ENCODE assay signal across 26 mouse cellular contexts in genomic region chr10:62308896-62309491, GRCm38 (mm10). TPM values are rescaled to one million over a fixed set of nuclear protein-coding genes. Genes with fewer than 3 reads are reported as not detected.
DNase-seq lines count a peak whose midpoint lies in the region; ATAC-seq lines count a peak whose summit lies in the region.
"Had no signal": no experiment of that assay in that cellular context is flagged by ENCODE, and none has a peak within 500 bp of the region (broad histone marks: within the 10 kb centered on the region; RNA-seq: fewer than 3 reads in every experiment).

No protein-coding gene starts in this region.

- peak; percentile 55 for DNase-seq in heart, adult 11 months
- no peak for DNase-seq in heart, postnatal 36 days
- DNase-seq in kidney, postnatal 36 days: peak; percentile 46 to 68
- no peak for DNase-seq in liver
- no peak for DNase-seq in lung, postnatal 14 days
- DNase-seq: adrenal gland, postnatal 36 days; cerebellum, adult 9-10 months; gastrocnemius, postnatal 36 days; layer of hippocampus, postnatal 36 days; liver, postnatal 0 days; right cerebral cortex, postnatal 25 days; thymus, adult 2 months had no signal

- 38% methylated on average over 11 of the region's 11 CpGs for WGBS in embryonic facial prominence, embryonic 12.5 days
- WGBS in kidney, embryonic 14.5 days: 83% methylated on average over 11 of the region's 11 CpGs
- WGBS in forebrain, embryonic 13.5 days: 92% methylated on average over 11 of the region's 11 CpGs

- H3K4me2 ChIP-seq in embryonic facial prominence, embryonic 12.5 days (replicated peaks): no peak overlapping the region
- H3K4me2 ChIP-seq in kidney, embryonic 14.5 days (replicated peaks; ENCODE audit: low read depth, low read length): no peak overlapping the region
- no peak overlapping the region for H3K4me2 ChIP-seq in forebrain, embryonic 13.5 days
- H3K4me2 ChIP-seq: forebrain, embryonic 15.5 days; stomach, embryonic 15.5 days had no signal

- 0 out of 2 replicates have a peak, but pooled peaks cover 4% of the 10 kb centered on the region for H3K36me3 ChIP-seq in embryonic facial prominence, embryonic 12.5 days
- H3K36me3 ChIP-seq in kidney, embryonic 14.5 days (ENCODE audit: control insufficient read depth, insufficient read depth, low read length): 0 out of 2 replicates have a peak, but pooled peaks cover 4% of the 10 kb centered on the region
- H3K36me3 ChIP-seq in forebrain, embryonic 13.5 days (ENCODE audit: poor library complexity, severe bottlenecking): no peaks in the 10 kb centered on the region; the same call in 1 of the 2 replicates
- H3K36me3 ChIP-seq: stomach, embryonic 15.5 days had no signal

- intact Hi-C loops in heart, postnatal 36 days (cut with DNase I): no loop called here

- H3K9me3 ChIP-seq in embryonic facial prominence, embryonic 12.5 days: no peaks in the 10 kb centered on the region
- H3K9me3 ChIP-seq in kidney, embryonic 14.5 days (ENCODE audit: control insufficient read depth, low read length): no peaks in the 10 kb centered on the region
- H3K9me3 ChIP-seq in forebrain, embryonic 13.5 days (replicated peaks): no peaks in the 10 kb centered on the region
- H3K9me3 ChIP-seq: forebrain, embryonic 15.5 days; hindbrain, embryonic 10.5 days; stomach, embryonic 15.5 days had no signal

- ATAC-seq in embryonic facial prominence, embryonic 12.5 days (ENCODE audit: insufficient number of reproducible peaks, insufficient read depth, low FRiP score, low TSS enrichment): no peak
- no peak for ATAC-seq in kidney, embryonic 14.5 days (ENCODE audit: low FRiP score, low TSS enrichment)
- ATAC-seq in forebrain, embryonic 13.5 days: no peak
- ATAC-seq: forebrain, embryonic 15.5 days; hindbrain, postnatal 0 days; liver, postnatal 0 days had no signal

- H3K4me1 ChIP-seq in embryonic facial prominence, embryonic 12.5 days: peaks cover 21% of the 10 kb centered on the region
- H3K4me1 ChIP-seq in kidney, embryonic 14.5 days (ENCODE audit: control insufficient read depth, insufficient read depth, low read length): peaks cover 12% of the 10 kb centered on the region; the same call in 1 of the 2 replicates
- peaks cover 6% of the 10 kb centered on the region; the same call in 1 of the 2 replicates for H3K4me1 ChIP-seq in forebrain, embryonic 13.5 days

- H3K9ac ChIP-seq in embryonic facial prominence, embryonic 12.5 days: no peak overlapping the region
- H3K9ac ChIP-seq in kidney, embryonic 14.5 days (ENCODE audit: low read depth, low read length): no peak overlapping the region
- no peak overlapping the region for H3K9ac ChIP-seq in forebrain, embryonic 13.5 days
- H3K9ac ChIP-seq: forebrain, embryonic 15.5 days; liver, postnatal 0 days; stomach, embryonic 15.5 days had no signal

- H3K27ac ChIP-seq in embryonic facial prominence, embryonic 12.5 days: 0 out of 2 replicates have a peak overlapping the region, but pooled peaks have one; percentile 24
- H3K27ac ChIP-seq in kidney, embryonic 14.5 days (ENCODE audit: low read depth, low read length): 0 out of 2 replicates have a peak overlapping the region, but pooled peaks have one; percentile 37
- no peak overlapping the region for H3K27ac ChIP-seq in forebrain, embryonic 13.5 days
- H3K27ac ChIP-seq: forebrain, embryonic 15.5 days; hindbrain, embryonic 10.5 days; hindbrain, postnatal 0 days; stomach, embryonic 15.5 days had no signal

- no peak overlapping the region for H3K4me3 ChIP-seq in embryonic facial prominence, embryonic 12.5 days
- H3K4me3 ChIP-seq in kidney, embryonic 14.5 days (ENCODE audit: low read length): no peak overlapping the region
- H3K4me3 ChIP-seq in forebrain, embryonic 13.5 days: no peak overlapping the region
- H3K4me3 ChIP-seq: forebrain, embryonic 15.5 days; hindbrain, embryonic 10.5 days; megakaryocyte, embryonic 14.5 days; stomach, embryonic 15.5 days had no signal

- no peaks in the 10 kb centered on the region for H3K27me3 ChIP-seq in embryonic facial prominence, embryonic 12.5 days
- H3K27me3 ChIP-seq in kidney, embryonic 14.5 days (ENCODE audit: control insufficient read depth, insufficient read depth, low read length): no peaks in the 10 kb centered on the region
- H3K27me3 ChIP-seq in forebrain, embryonic 13.5 days: no peaks in the 10 kb centered on the region
- H3K27me3 ChIP-seq: CH12.LX; forebrain, embryonic 15.5 days; megakaryocyte, embryonic 14.5 days; stomach, embryonic 15.5 days had no signal

RNA-seq across cellular contexts. Expression of gene Tacr2, which starts 56.8 kb away (rescaled TPM):
- not detected for total RNA-seq in heart, postnatal 36 days (2021)
- polyA plus RNA-seq in embryonic facial prominence, embryonic 12.5 days (2016; fragmentation: Nextera tagmentation; extraction: Ambion mirVana): not detected in 2 replicates
- not detected in 2 replicates for polyA plus RNA-seq in kidney, embryonic 14.5 days (2014; fragmentation: Nextera tagmentation; extraction: Ambion mirVana)
- not detected in 2 replicates for polyA plus RNA-seq in forebrain, embryonic 13.5 days (2015; fragmentation: Nextera tagmentation; extraction: Ambion mirVana)
- total RNA-seq: gastrocnemius, postnatal 36 days; hindbrain, postnatal 0 days; layer of hippocampus, postnatal 36 days; liver, adult 2 months; MEL; midbrain, postnatal 0 days; neutrophil, adult 5-6 weeks had no signal
- polyA plus RNA-seq: forebrain, embryonic 15.5 days; hindbrain, embryonic 10.5 days; liver, adult 2 months; liver, postnatal 0 days; spleen, adult 2 months had no signal

Comparison
In these comparisons a context has a peak if more than half of its experiments do, and no peak if none do; other contexts are left out.
1. DNase-seq: peak in heart, adult 11 months (single experiment) and kidney, postnatal 36 days (2 of 2); none in heart, postnatal 36 days (0 of 2), liver (single experiment) and lung, postnatal 14 days (single experiment).